Mouse (Mus musculus) ovary, postnatal 10 days (tissue): Measurements from ENCODE around the gene E2f8.

Experiments used
- DNase-seq: peaks from one replicate; pipeline ENCODE4 v3.0.0; 2022; ENCODE audit warnings: low spot score

Gene E2f8

DNA sequence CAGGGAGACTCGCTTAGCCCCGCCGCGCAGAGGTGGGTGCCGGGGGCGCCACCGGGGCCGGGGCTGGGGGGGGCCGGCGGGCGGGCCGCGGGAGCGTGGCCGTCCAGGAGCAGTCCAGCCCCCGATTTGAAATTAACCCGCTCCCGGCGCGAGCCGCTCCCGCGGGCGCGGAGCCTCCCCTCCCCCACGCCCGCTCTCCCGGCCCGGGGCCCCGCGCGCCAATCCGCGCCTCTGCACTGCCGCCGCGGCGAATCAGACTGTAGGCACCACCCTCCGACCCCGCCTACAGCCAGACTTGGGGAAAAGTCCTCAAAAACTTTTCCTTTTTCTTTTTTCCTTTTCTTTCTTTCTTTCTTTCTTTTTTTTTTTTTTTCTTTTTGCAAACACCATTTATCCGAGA lies at the start of gene E2f8:
Gene E2f8 (minus strand): TSS at position 111 of the 400 bp plus-strand sequence.
- DNase-seq: peak; percentile 58

DNA sequence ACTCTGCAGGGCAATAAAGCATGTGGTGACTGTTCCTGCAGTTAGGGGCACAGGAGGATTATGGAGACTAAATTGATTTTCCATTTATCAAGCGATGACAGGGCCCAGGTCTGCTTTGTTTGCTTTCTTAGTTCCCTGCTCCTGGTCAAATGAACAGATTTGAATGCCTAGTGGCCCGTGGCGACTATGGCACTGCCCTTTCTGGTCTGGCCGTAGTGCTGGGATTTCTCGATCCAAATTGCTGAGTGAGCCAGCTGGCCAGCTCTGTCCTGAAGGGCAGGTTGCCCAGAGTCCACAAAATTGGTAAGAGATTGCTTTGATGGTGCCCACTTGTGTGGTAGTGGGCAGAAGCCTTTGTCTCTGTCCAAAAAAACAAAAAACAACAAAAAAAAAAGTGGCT lies 49.0 kb upstream of the E2f8 start:
- no peak for DNase-seq

DNA sequence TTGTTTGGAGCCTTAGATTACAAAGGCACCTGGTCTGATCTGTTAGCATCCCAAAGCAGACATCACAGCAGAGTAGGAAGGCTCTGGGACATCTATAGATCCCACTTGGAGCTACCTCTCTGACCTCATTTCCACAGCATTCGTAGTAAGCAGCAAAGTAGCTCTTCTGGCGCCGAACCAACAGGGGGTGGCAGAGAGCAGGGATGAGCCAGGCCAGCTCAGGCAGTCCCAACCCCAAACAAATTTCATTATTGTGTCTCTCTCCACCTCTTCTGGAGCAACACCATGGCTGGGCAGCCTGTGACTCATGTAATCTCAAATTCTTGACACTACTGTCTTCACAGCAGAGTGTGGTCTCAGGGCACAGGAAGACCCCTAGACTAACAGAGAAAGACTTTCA lies 47.0 kb upstream of the E2f8 start:
- DNase-seq: peak; percentile 32

DNA sequence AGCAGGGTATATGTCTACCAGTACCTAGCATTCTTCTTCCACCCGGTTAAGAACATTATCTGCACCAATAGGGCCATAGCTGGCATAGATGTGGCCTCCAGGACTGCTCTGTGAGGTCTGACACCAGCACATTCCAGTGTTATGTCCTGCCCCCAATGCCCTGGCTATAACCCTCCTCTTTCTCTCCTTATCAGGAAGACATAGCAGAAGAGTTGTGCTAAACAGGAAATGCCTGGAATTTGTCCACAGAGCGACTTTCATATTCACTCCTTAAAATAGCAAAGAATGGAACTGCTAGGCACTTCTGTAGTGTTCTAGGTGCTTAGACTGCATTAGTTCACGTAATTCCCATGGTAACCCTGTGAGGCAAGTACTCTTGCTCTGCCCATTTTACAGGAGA lies 43.8 kb upstream of the E2f8 start:
- DNase-seq: no peak

DNA sequence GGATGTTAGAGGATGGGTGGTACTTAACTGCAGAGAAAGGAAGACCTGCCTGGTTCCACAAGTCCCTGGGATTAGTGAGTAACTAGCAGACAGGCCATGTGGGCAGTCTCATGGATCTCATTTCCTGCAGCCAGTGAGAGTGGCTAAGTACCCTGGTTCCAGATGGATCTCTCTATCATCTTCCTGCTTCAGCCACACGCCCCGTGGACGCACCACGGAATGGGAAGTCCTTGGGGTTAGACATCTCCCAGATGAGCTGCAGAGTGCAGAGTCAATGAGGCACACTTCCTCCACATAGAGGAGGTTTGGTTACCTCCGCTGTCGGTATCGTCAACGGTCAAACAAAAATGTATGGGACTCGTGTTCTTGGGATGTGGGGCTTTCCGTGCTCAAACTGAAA lies 42.2 kb upstream of the E2f8 start:
- DNase-seq: no peak

DNA sequence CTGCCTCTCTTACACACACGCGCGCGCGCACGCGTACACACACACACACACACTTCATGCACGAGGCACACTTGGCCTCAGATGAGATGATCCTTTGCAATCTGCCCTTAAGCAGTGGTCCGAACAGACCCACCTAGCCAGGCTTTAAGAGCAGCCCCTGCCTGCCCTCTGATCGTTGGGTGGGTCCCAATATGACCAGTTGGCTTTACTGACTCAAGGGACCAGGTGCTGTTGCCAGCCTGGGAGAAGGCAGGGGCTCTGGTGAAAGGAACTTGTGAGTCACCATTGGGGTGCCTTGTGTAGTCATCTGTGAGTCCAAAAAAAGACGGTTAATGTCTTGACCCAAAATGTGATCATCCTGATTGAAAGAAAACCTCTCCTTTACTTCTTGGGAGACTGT lies 37.0 kb upstream of the E2f8 start:
- no peak for DNase-seq

DNA sequence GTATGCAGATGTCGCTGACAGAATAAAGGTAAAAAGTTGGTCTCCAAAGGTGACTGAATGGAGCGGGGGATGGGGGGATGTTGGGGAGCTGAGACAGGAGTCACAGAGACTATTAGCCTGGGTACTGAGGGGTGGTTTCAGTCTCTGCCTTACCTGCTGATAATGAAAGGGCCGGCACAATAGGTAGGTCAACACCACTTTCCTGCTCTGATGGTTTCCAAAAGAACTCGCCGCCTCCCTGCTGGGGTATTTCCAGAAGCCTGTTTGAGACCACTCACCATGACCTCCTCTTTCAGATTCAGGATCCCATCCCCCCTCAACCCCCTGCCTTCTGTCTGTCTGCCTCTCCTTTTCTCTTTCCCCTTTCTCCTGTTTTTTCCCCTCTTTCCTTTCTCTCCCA lies 36.6 kb upstream of the E2f8 start:
- no peak for DNase-seq

DNA sequence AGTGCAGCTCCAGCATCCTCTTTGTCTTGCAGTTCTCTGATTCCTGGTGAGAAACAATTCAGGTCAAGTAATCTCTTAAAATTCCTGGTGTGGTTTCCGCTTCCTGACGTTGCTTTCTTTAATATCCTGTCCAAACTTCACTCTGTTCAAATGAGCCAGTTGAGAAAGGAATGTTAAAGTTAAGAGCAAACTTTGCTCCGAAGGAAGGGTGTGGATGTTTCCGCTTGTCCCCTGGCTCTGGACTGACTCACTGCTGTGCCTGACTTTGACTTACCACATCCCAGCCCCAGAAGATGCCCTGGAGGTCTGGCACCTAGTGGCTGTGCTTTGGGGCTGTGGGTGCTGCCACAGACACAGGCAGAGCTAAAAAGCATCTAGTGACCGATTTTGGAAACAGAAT lies 36.1 kb upstream of the E2f8 start:
- DNase-seq: no peak

DNA sequence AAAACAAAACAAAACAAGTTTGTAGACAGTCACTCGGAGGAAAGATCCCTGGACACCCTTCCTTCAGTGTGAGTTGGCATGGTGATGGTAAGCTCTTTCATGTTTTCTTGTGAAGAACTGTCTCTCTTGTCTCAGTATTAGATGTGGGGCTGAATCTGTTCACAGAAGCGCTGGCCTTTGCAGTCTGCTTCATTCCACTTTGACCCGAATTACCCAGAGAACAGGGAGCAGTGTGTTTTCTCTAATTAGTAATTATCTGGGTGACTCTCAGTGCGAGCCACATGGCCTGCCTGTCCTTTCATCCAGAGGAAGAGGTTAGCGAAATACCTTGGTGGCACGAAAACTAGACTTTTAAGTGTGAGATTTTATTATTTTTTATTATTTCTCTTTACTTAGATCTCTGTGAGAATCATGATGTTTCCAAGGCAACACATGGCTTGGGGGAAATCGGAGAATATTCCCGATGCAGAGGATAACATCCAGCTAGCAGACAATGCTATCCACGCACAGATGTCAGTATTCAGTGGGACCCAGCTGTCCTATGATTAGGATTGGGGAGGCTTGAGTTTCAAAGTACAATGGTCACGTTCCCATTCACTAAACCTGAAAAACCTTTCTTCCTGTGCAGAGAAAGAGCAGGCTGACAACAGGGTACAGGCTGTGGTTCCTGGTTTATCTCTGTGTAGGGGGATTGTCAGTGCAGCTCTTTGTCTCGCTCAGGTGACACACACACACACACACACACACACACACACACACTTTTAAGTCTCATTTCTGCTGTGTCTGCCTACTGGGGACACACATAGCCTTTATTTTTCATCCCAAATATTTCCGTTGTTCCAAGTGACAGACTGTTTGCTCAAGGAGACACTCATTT lies 33.5 kb upstream of the E2f8 start:
- no peak for DNase-seq

DNA sequence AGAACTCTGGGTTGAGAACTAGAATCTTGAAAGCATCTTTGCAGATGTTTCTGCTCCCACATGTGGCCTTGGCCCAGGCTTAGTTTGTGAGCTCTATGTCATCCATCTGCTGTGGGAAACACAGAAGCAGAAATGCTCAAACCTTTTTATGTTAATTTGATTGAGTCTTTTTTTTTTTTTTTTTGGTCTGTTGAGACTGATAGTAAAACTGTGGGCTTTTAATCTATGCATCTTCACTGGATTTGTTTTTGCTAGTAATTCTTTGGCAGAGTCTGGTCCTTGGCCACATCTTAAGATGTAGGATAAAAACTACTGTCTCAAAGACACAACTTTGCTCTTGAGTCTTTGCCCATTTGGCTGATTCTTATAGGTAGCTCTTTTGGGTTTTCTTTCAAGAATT lies 29.8 kb upstream of the E2f8 start:
- no peak for DNase-seq

DNA sequence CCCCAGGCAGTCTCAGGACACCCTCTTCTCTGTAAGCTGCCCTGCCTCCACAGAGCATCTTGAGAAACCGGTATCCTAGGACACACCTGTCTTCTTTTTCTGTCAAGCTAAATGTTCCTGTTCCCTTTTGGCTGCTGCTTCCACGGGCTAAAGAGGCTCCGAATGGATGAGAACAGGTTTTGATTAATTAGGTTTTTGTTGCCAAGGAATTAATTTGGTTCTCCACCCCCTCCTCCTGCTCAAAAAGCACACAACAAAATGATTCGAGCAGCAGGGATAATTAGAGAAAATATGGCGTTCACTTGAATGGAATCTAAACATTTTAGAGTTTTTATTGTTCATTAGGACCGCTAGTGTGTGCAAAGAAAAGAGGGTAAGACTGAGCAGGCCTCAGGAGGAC lies 28.9 kb upstream of the E2f8 start:
- DNase-seq: no peak

DNA sequence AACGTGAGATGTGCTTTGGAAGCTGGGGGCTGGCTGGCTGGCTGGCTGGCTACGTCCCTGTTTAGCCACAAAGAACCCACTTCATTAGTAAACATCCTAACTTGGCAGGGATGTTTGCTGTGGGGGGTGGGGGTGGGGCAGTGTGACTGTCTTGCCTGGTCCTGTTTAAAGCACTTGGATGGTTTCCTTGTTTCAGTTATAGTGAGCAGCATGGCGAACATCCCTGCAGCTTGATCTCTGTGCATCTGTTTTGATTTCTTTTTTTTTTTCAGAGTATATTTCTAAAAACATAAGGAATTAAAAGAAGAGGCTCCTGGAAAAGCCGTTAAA lies 27.9 kb upstream of the E2f8 start:
- DNase-seq: no peak

DNA sequence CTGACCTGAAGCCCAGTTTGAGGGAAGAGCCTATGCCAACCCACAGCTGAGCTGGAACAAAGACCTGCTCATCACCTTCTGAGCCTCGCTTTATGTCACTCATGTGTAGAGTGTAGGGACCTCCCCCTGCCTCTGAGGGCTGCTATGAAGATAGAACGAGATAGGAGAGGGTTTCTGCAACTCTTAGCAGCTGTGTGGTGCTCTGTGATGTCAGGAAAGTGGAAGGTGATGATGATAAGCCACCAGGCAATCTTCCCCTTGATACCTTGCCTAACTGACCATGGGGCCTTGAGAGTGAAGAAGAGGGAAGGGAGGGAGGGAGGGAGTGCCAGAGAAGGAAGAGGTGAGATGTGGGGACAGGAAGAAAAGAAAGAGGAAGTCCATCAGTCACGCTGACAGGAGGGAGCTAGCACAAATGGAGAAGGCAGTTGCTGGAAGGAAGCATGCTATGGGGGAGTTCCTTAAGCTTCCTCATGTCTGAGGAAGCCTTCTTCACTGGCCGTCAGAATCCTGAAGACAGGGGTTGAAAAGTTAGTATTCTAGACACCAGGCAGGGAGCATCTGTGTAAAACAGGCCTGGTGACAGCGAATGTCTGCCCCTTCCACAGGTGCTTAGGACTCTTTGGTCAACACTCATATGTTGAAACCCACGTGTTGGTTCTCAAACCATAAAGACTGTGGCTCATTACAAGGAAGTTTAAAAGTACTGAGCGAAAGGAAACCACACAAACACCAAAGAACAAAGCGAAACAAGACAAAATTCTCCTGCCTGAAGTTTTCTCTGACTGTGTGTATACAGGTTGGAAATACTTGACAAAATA lies 27.3 kb upstream of the E2f8 start, which contains the start of gene Nav2:
Gene Nav2 (plus strand): TSS at position 196 of the 821 bp plus-strand sequence.
- DNase-seq: no peak

DNA sequence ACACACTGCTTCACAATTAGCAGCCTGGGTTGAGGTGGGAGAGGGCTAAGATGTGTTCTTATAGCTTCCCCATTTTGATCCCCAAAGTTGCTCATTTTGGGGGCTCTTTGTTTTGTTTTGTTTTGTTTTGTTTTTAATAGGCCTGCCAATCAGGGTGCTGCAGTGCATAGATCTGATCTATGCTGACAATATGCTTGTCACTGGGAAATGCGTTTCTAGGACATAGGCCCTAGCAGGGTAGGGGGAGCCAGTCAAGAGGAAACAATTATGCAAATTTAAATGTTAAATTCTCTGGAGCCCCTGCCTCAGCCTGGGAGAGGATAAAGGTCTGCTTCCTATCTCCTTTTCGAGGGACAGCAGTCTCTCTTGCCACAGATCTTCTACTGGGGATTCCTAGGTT lies 21.1 kb upstream of the E2f8 start:
- no peak for DNase-seq

DNA sequence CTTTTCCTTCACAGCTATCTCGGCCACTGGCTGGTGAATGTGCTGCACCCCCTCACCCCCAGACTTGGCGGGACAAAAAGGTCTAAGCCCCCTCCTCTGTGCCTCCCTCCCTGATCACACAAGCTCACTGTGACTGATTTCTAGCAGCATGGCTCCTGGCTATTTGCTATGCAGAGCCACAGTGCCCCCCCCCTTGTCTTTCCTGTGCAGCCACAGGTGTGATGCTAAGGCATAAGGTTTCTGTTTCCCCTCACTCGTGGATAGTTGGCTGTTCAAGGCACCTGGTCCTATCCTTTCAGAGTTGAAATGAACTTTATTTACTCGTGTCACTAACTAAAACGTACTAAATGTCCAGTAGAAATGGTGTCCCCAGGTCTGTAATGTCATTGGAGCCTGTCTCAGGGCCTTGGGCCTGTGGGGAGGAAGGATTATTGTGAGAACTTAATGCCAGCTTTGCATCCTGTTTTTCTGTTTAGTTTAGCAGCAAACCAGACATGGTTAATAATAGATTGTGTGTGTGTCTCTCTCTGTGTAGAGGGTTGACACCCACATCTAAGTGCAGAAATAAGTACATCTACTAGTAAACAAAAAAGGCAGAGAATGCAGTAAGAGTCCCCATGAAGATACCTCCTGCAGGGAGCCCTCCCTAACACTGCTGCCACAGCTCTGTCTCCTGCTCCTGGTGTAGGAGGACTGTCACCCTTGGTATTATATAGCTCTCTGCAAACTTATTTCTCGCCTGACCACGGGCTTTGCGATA lies 19.2 kb upstream of the E2f8 start:
- no peak for DNase-seq

DNA sequence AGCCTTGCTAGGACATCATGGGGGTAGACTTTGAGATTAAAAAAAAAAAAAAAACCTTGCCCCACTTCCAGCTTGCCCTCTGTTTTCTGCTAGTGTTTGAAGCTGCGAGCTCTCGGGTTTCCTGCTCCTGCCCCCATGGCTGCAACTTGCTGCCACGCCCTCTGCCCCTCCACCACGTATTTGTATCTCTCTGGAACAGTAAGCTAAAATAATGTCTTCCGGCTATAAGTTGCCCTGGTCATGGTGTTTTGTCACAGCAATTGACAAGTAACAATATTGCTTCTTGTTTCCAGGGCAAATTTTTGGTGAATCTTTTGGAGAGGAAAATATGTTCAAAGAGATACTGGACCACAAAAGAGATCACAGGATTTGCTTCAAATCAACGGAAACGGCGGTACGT lies 17.0 kb upstream of the E2f8 start:
- no peak for DNase-seq

DNA sequence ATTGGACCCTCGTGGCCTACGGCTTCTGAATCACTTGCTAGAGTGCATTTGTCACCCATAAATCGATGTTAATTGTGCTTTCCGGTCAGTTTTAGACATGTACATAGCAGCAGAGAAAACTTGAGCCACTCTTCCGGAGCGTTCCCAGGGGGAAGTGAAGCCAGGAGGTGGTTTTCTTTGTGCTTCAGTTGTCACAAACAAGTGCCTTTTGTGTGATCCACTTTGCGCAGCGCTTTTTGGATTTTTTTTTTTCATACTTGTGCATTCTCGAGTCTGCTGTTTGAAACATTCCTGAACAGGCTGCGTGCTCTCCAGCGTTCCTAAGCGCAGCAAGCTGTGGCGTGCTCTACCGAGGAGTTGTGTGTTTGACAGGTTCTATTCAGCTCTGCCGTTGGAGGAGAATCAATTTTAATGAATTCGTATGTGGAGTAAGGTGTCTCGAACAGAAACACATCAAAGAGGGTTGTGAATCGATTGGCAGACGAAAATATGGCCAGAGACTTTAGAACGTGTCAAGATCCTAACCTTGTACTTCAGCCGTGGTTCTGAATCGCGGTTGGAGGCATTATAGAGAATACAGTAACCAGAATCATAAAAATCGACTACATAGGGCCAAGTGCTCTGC lies 16.3 kb upstream of the E2f8 start:
- no peak for DNase-seq

DNA sequence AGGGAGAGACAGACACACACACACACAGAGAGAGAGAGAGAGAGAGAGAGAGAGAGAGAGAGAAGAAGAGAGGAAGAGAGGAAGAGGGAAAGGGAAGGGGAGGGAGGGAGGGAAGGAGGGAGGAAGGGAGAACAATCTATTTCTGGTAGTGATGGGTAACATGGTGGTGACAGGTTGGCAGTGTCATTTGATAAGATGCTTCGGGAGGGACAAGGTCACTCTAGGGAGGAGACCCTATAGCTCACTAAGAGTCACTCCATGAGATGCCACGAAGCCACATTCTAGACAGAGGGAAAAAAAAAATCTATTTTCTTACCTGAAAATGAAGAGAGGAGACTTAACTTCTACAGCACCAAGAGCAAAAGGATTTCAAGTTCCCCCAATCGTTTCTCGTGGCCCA lies 14.7 kb upstream of the E2f8 start:
- DNase-seq: no peak

DNA sequence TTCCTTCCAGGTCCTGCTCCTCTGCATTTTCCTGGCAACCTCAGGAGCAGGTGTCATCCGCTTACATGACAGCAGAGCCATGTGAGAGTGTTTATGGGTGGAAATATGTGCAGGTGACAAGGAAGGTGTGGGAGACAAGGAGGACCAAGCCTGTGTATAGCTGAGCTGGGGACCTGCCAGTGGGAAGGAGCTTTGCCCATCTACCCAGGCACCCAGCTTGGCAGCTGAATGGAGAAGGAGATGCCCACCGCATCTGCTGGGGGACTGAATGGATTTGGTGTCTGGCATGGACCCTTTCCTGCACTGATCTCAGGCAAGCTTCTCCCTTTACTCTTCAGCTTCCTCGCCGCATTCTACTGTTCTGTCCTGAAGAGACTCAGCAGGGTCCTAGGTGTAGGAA lies 14.1 kb upstream of the E2f8 start:
- DNase-seq: no peak

DNA sequence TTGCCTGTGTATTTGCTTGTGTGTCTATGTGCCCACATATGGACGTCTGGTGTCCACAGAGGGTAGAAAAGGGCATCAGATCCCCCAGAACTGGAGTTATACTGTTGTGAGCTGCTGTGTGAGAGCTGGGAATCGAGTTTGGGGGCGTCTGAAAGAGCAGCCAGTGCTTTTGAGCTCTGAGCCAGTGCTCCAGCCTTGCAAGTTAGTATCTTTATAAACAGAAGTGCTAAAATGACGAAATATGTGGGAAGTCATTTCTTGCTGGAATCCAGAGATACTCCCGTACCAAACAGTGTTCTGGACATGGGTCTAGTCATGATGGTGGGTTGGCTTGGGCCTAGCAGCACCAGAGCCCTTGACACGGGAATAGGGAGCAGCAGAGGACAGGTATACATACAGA lies 13.4 kb upstream of the E2f8 start:
- DNase-seq: no peak

DNA sequence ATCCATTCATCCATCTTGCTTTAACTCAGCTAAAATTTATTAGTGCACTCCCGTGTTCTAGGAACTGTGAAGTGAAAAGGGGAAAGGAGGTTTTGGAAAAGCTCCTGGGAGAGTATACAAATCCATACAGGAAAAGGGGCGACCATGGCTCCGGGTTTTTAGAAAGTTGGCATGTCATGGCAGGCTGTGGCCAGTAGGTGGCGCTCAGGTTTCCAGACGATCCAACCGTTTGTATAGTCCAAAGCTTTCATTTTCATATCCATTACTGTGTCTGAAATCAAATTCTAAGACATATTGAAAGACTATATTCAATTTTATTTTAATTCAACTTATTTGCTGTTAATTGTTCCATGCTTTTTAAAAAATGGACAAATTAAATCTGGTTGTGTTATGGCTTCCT lies 12.8 kb upstream of the E2f8 start:
- DNase-seq: peak; percentile 42

DNA sequence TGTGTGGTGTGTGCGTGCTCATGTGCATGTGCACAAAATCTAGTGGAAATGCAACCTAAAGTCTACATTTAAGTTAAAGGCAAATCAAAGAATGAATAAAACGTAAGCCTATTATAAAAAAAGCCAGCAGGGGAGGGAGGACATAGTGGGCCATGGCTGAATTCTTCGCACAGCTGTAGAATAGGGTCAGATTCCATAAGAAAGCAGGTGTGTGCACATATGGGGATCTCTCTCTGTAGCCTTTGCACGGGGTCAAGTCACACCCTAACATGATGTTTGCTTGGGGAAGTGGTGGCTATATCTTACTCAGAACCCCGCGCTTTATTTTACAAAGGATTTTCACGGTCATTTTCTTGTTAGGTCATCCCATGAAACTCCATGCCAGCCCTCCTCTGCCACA lies 11.7 kb upstream of the E2f8 start:
- DNase-seq: no peak
